Mouse (Mus musculus) forebrain, embryonic 11.5 days (tissue): Measurements from ENCODE around the gene Zmynd8. TPM values are rescaled to one million over a fixed set of nuclear protein-coding genes. Genes with fewer than 3 reads are reported as not detected.

ENCODE experiments used
- ATAC-seq: fragments of 200-750 bp; cut with Nextera tagmentation; replicated peaks from 2 replicates; pipeline ENCODE4 v1.8.0; 2017; ENCODE audit warnings: moderate TSS enrichment; ENCODE audit not compliant: low FRiP score
- DNase-seq: peaks from one replicate; pipeline ENCODE4 v3.0.0-alpha.2; 2017; ENCODE audit warnings: low spot score
- H3K27ac ChIP-seq: fragments of 300-500 bp; sonication (generic); 2 replicates; pipeline ENCODE4 v1.5.1; 2014; ENCODE audit warnings: low read depth, low read length
- H3K27me3 ChIP-seq: fragments of 300-500 bp; sonication (generic); 2 replicates; pipeline ENCODE4 v1.6.1; 2014; ENCODE audit warnings: mild to moderate bottlenecking, low read length, mixed read lengths; ENCODE audit not compliant: control insufficient read depth, insufficient read depth
- H3K36me3 ChIP-seq: fragments of 300-500 bp; sonication (generic); 2 replicates; pipeline ENCODE4 v1.6.1; 2014; ENCODE audit warnings: mild to moderate bottlenecking, low read length, moderate library complexity, mixed read lengths; ENCODE audit not compliant: control insufficient read depth, insufficient read depth
- H3K4me1 ChIP-seq: fragments of 300-500 bp; sonication (generic); replicated peaks from 2 replicates; pipeline ENCODE4 v1.6.1; 2014; ENCODE audit warnings: low read length, mixed read lengths; ENCODE audit not compliant: control insufficient read depth, insufficient read depth
- H3K4me2 ChIP-seq: fragments of 300-500 bp; sonication (generic); 2 replicates; pipeline ENCODE4 v1.6.1; 2014; ENCODE audit warnings: low read depth, mild to moderate bottlenecking, low read length, moderate library complexity, mixed read lengths; ENCODE audit not compliant: severe bottlenecking
- H3K4me3 ChIP-seq: fragments of 300-500 bp; sonication (generic); 2 replicates; pipeline ENCODE4 v1.5.1; 2014; ENCODE audit warnings: low read depth, low read length
- H3K9ac ChIP-seq: fragments of 300-500 bp; sonication (generic); 2 replicates; pipeline ENCODE4 v1.6.1; 2014; ENCODE audit warnings: low read length
- H3K9me3 ChIP-seq: fragments of 300-500 bp; sonication (generic); 2 replicates; pipeline ENCODE4 v1.6.1; 2016; ENCODE audit warnings: low read length, mixed read lengths; ENCODE audit not compliant: control insufficient read depth
- WGBS: fragments of 180-500 bp; shearing (Covaris S2); extraction: QIAGEN DNeasy Blood & Tissue Kit; methylation state at CpG from one replicate; pipeline ENCODE4 v1.1.7; 2014; 5-methylcytosine and 5-hydroxymethylcytosine counted together
- polyA plus RNA-seq: library from polyadenylated mRNA; unstranded; fragments of >200 nt; fragmentation: Nextera tagmentation; extraction: Ambion mirVana; gene quantifications from 2 replicates; pipeline ENCODE4 v1.2.1, GENCODE M21; 2014

The Zmynd8 gene
- polyA plus RNA-seq, 1 experiment from 2014 or later, result 61.5 TPM

GRCm38 (mm10) chr2:165925144-165925543 is 26.3 kb upstream of the Zmynd8 start:
- Histone ChIP-seq H3K4me1 (no peaks in the 10 kb centered on the region; the same call in 1 of the 2 replicates), H3K36me3 (no peaks in the 10 kb centered on the region), H3K9ac (no peak overlapping the region), H3K4me2 (no peak overlapping the region), H3K4me3 (no peak overlapping the region), H3K27me3 (no peaks in the 10 kb centered on the region), H3K9me3 (no peaks in the 10 kb centered on the region), H3K27ac (no peak overlapping the region)
- no peak for ATAC-seq
- 65% methylated on average over 3 of the region's 3 CpGs for WGBS
- no peak for DNase-seq

GRCm38 (mm10) chr2:165924695-165925094 is 25.9 kb upstream of the Zmynd8 start:
- Histone ChIP-seq H3K36me3 (no peaks in the 10 kb centered on the region), H3K27me3 (no peaks in the 10 kb centered on the region), H3K9me3 (no peaks in the 10 kb centered on the region), H3K4me3 (no peak overlapping the region), H3K27ac (no peak overlapping the region), H3K4me1 (no peaks in the 10 kb centered on the region; the same call in 1 of the 2 replicates), H3K4me2 (no peak overlapping the region), H3K9ac (no peak overlapping the region)
- WGBS, result 79% methylated on average over 2 of the region's 2 CpGs
- DNase-seq, result no peak
- ATAC-seq, result no peak

- no peaks in the 10 kb centered on the region; the same call in 1 of the 2 replicates for H3K4me1 ChIP-seq
- no peak overlapping the region for H3K4me3 ChIP-seq
- H3K9ac ChIP-seq, result no peak overlapping the region
- H3K36me3 ChIP-seq, result no peaks in the 10 kb centered on the region
- 93% methylated on average over 8 of the region's 8 CpGs for WGBS
- H3K27ac ChIP-seq, result no peak overlapping the region
- ATAC-seq (no peak), DNase-seq (no peak)
- no peaks in the 10 kb centered on the region for H3K27me3 ChIP-seq
- H3K9me3 ChIP-seq, result no peaks in the 10 kb centered on the region
- no peak overlapping the region for H3K4me2 ChIP-seq
Measured at GRCm38 (mm10) chr2:165923715-165924114, 24.9 kb upstream of the Zmynd8 start.

- WGBS, result 83% methylated on average over 3 of the region's 3 CpGs
- H3K4me2 ChIP-seq, result no peak overlapping the region
- H3K9ac ChIP-seq, result no peak overlapping the region
- no peaks in the 10 kb centered on the region; the same call in 1 of the 2 replicates for H3K4me1 ChIP-seq
- H3K27me3 ChIP-seq, result no peaks in the 10 kb centered on the region
- H3K27ac ChIP-seq, result no peak overlapping the region
- H3K36me3 ChIP-seq, result no peaks in the 10 kb centered on the region
- H3K9me3 ChIP-seq, result no peaks in the 10 kb centered on the region
- no peak for DNase-seq
- no peak for ATAC-seq
- H3K4me3 ChIP-seq, result no peak overlapping the region
Measured at GRCm38 (mm10) chr2:165922994-165923393, 24.2 kb upstream of the Zmynd8 start.

GRCm38 (mm10) chr2:165922047-165922728 is 23.4 kb upstream of the Zmynd8 start:
- ATAC-seq (no peak), DNase-seq (no peak)
- Histone ChIP-seq H3K4me2 (no peak overlapping the region), H3K27ac (no peak overlapping the region), H3K9ac (no peak overlapping the region), H3K9me3 (no peaks in the 10 kb centered on the region), H3K27me3 (no peaks in the 10 kb centered on the region), H3K4me1 (no peaks in the 10 kb centered on the region; the same call in 1 of the 2 replicates), H3K36me3 (no peaks in the 10 kb centered on the region), H3K4me3 (no peak overlapping the region)
- 69% methylated on average over 13 of the region's 13 CpGs for WGBS

- no peak overlapping the region for H3K4me3 ChIP-seq
- H3K27ac ChIP-seq, result no peak overlapping the region
- H3K9ac ChIP-seq, result no peak overlapping the region
- H3K4me1 ChIP-seq, result no peaks in the 10 kb centered on the region
- no peak overlapping the region for H3K4me2 ChIP-seq
- no peak; the same call in 1 of the 2 replicates for ATAC-seq
- WGBS, result 28% methylated on average over 11 of the region's 11 CpGs
- peak; percentile 95 for DNase-seq
- no peaks in the 10 kb centered on the region for H3K36me3 ChIP-seq
- H3K27me3 ChIP-seq, result no peaks in the 10 kb centered on the region
- H3K9me3 ChIP-seq, result no peaks in the 10 kb centered on the region
Measured at GRCm38 (mm10) chr2:165914298-165914697, 15.5 kb upstream of the Zmynd8 start.

GRCm38 (mm10) chr2:165913073-165913472 is 14.3 kb upstream of the Zmynd8 start:
- Histone ChIP-seq H3K9ac (no peak overlapping the region), H3K4me2 (no peak overlapping the region), H3K9me3 (no peaks in the 10 kb centered on the region), H3K27me3 (no peaks in the 10 kb centered on the region), H3K4me1 (no peaks in the 10 kb centered on the region), H3K27ac (no peak overlapping the region), H3K4me3 (no peak overlapping the region), H3K36me3 (no peaks in the 10 kb centered on the region)
- ATAC-seq (no peak), DNase-seq (no peak)
- WGBS, result 79% methylated on average over 7 of the region's 7 CpGs

- no peaks in the 10 kb centered on the region for H3K27me3 ChIP-seq
- no peaks in the 10 kb centered on the region for H3K9me3 ChIP-seq
- H3K9ac ChIP-seq, result no peak overlapping the region
- H3K4me1 ChIP-seq, result peaks cover 5% of the 10 kb centered on the region
- H3K4me2 ChIP-seq, result no peak overlapping the region
- DNase-seq, result no peak
- H3K36me3 ChIP-seq, result no peaks in the 10 kb centered on the region
- no peak for ATAC-seq
- no peak overlapping the region for H3K27ac ChIP-seq
- H3K4me3 ChIP-seq, result no peak overlapping the region
Measured at GRCm38 (mm10) chr2:165909731-165910130, 10.9 kb upstream of the Zmynd8 start.

GRCm38 (mm10) chr2:165907199-165907598 is 8.4 kb upstream of the Zmynd8 start:
- no peak overlapping the region for H3K9ac ChIP-seq
- DNase-seq (no peak), ATAC-seq (no peak)
- 63% methylated on average over 7 of the region's 8 CpGs for WGBS
- H3K4me1 ChIP-seq, result peaks cover 5% of the 10 kb centered on the region
- no peak overlapping the region for H3K4me3 ChIP-seq
- H3K27me3 ChIP-seq, result no peaks in the 10 kb centered on the region
- H3K36me3 ChIP-seq, result no peaks in the 10 kb centered on the region
- no peak overlapping the region for H3K4me2 ChIP-seq
- no peak overlapping the region for H3K27ac ChIP-seq
- no peaks in the 10 kb centered on the region for H3K9me3 ChIP-seq
